Mouse (Mus musculus) myocyte (in vitro differentiated cells): ENCODE data around the gene Ttc23l. TPM values are rescaled to one million over a fixed set of nuclear protein-coding genes. Genes with fewer than 3 reads are reported as not detected.
"Not testable (repeated sequence)": the region's sequence is repeated elsewhere in the genome, so short reads cannot be mapped to it uniquely, and the experiment has no call there.

Source experiments
- H3K27me3 ChIP-seq: one replicate; pipeline ENCODE4 v1.6.1; 2011; ENCODE audit not compliant: control insufficient read depth, insufficient read depth, insufficient read length
- H3K36me3 ChIP-seq: one replicate; pipeline ENCODE4 v1.6.1; 2011; ENCODE audit not compliant: control insufficient read depth, insufficient read depth
- H3K4me2 ChIP-seq: one replicate; pipeline ENCODE4 v1.6.1; 2011; ENCODE audit warnings: low read depth, control low read depth
- H3K4me3 ChIP-seq: one replicate; pipeline ENCODE4 v1.5.1; 2011; ENCODE audit warnings: mild to moderate bottlenecking, control low read depth, moderate library complexity
- H3K79me2 ChIP-seq: one replicate; pipeline ENCODE4 v1.6.1; 2011; ENCODE audit not compliant: control insufficient read depth, insufficient read depth
- H3ac ChIP-seq: one replicate; pipeline ENCODE4 v1.6.1; 2011; ENCODE audit not compliant: control insufficient read depth, insufficient read length
- CEBPB ChIP-seq: IDR thresholded peaks from 2 replicates; pipeline ENCODE4 v1.6.1; 2011; ENCODE audit warnings: mild to moderate bottlenecking, moderate library complexity; ENCODE audit not compliant: poor library complexity, insufficient read depth, severe bottlenecking
- E2F4 ChIP-seq: IDR thresholded peaks from one replicate; pipeline ENCODE4 v1.6.1; 2011; ENCODE audit warnings: mild to moderate bottlenecking, control low read depth, moderate library complexity; ENCODE audit not compliant: insufficient read depth
- MAX ChIP-seq: IDR thresholded peaks from one replicate; pipeline ENCODE4 v1.6.1; 2011; ENCODE audit warnings: low read depth, mild to moderate bottlenecking, control low read depth
- MYOD1 ChIP-seq, 3 experiments: IDR thresholded peaks; one replicate each; pipeline ENCODE4 v1.6.1; 2011; ENCODE audit warnings: control low read depth in 2 of 3, low read depth in 2 of 3, mild to moderate bottlenecking in 2 of 3, moderate library complexity in 1 of 3; ENCODE audit not compliant: insufficient read length in 2 of 3, control insufficient read depth in 1 of 3
- MYOG ChIP-seq, 3 experiments: IDR thresholded peaks; one replicate each; pipeline ENCODE4 v1.6.1; 2011; ENCODE audit warnings: control low read depth in 2 of 3, low read depth in 2 of 3, mild to moderate bottlenecking in 2 of 3; ENCODE audit not compliant: insufficient read length in 2 of 3, control insufficient read depth in 1 of 3, insufficient read depth in 1 of 3
- POLR2A ChIP-seq: IDR thresholded peaks from one replicate; pipeline ENCODE4 v1.6.1; 2011; ENCODE audit warnings: low read depth, mild to moderate bottlenecking, control low read depth, moderate library complexity; ENCODE audit not compliant: insufficient read length
- POLR2AphosphoS2 ChIP-seq: IDR thresholded peaks from one replicate; pipeline ENCODE4 v1.6.1; 2011; ENCODE audit warnings: low read depth, control low read depth; ENCODE audit not compliant: insufficient read length
- REST ChIP-seq: IDR thresholded peaks from one replicate; pipeline ENCODE4 v1.6.1; 2011; ENCODE audit warnings: mild to moderate bottlenecking, control low read depth, moderate library complexity; ENCODE audit not compliant: insufficient read depth, insufficient read length
- SRF ChIP-seq: IDR thresholded peaks from one replicate; pipeline ENCODE4 v1.6.1; 2011; ENCODE audit warnings: low read depth; ENCODE audit not compliant: control insufficient read depth, insufficient read length
- TCF12 ChIP-seq: IDR thresholded peaks from one replicate; pipeline ENCODE4 v1.6.1; 2011; ENCODE audit warnings: mild to moderate bottlenecking, control low read depth; ENCODE audit not compliant: poor library complexity, insufficient read depth, severe bottlenecking
- TCF3 ChIP-seq: IDR thresholded peaks from one replicate; pipeline ENCODE4 v1.6.1; 2011; ENCODE audit warnings: low read depth, control low read depth; ENCODE audit not compliant: insufficient read length
- USF1 ChIP-seq: IDR thresholded peaks from one replicate; pipeline ENCODE4 v1.6.1; 2011; ENCODE audit warnings: low read depth, mild to moderate bottlenecking, control low read depth, moderate library complexity
- polyA plus RNA-seq: library from polyadenylated mRNA; unstranded; fragments of >200 nt; fragmentation: generic; extraction: Trizol; gene quantifications from one replicate; pipeline ENCODE4 v1.2.1, GENCODE M21; 2012; ENCODE audit warnings: missing spikeins

Ttc23l gene
- polyA plus RNA-seq, 1 experiment, result not detected

GRCm38 (mm10) chr15:10499593-10499992 lies 58.9 kb downstream of the Ttc23l start:
- Histone ChIP-seq H3K4me3 (no peak overlapping the region), H3K36me3 (peaks cover 7% of the 10 kb centered on the region), H3K27me3 (no peaks in the 10 kb centered on the region), H3ac (no peak overlapping the region), H3K79me2 (no peaks in the 10 kb centered on the region), H3K4me2 (no peak overlapping the region)
- TF ChIP-seq SRF, result no peak
- TF ChIP-seq REST, result no peak
- no peak for TF ChIP-seq TCF3
- no peak for TF ChIP-seq E2F4
- no peak for TF ChIP-seq CEBPB
- no peak for TF ChIP-seq MYOG (IDR thresholded peaks at IDR 0.05; ENCODE audit: control insufficient read depth in 1 of 3, insufficient read depth in 1 of 3, insufficient read length in 2 of 3, low read depth in 2 of 3)
- TF ChIP-seq POLR2A, result no peak
- TF ChIP-seq TCF12, result no peak
- no peak for TF ChIP-seq POLR2AphosphoS2
- no peak for TF ChIP-seq USF1
- TF ChIP-seq MAX, result no peak
- TF ChIP-seq MYOD1 (IDR thresholded peaks at IDR 0.05; ENCODE audit: control insufficient read depth in 1 of 3, insufficient read length in 2 of 3, low read depth in 2 of 3), result no peak

GRCm38 (mm10) chr15:10496696-10497095 lies 61.8 kb downstream of the Ttc23l start:
- H3K36me3 ChIP-seq, result peaks cover 11% of the 10 kb centered on the region
- not testable (repeated sequence) for H3K4me3 ChIP-seq, H3K27me3 ChIP-seq, H3K4me2 ChIP-seq, H3ac ChIP-seq, H3K79me2 ChIP-seq

DNA sequence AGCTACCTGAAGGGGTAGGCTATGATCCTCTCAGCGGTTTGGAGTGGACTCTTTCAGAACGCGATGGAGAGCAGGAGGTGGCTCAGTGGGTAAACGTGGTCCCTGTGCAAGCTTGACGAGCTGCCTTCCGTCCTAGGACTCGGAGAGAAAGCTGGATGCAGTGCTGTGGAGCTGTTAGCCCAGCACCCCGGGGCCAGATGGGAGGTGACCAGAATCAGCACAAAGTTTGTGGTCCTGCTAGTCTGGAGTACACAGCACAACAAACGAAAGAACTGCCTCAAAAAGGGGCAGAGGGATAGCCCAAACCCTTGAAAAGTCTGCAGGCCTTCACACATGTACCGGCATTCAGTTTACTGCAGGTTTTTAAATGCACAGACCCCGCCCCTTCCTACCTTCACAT lies 62.5 kb downstream of the Ttc23l start:
- Histone ChIP-seq H3K4me2 (no peak overlapping the region), H3K27me3 (no peaks in the 10 kb centered on the region), H3K36me3 (peaks cover 13% of the 10 kb centered on the region), H3K4me3 (no peak overlapping the region), H3ac (no peak overlapping the region), H3K79me2 (no peaks in the 10 kb centered on the region)
- no peak for TF ChIP-seq MAX
- TF ChIP-seq TCF3, result no peak
- no peak for TF ChIP-seq REST
- no peak for TF ChIP-seq USF1
- TF ChIP-seq TCF12, result no peak
- no peak for TF ChIP-seq MYOD1 (IDR thresholded peaks at IDR 0.05; ENCODE audit: control insufficient read depth in 1 of 3, insufficient read length in 2 of 3, low read depth in 2 of 3)
- no peak for TF ChIP-seq MYOG (IDR thresholded peaks at IDR 0.05; ENCODE audit: control insufficient read depth in 1 of 3, insufficient read depth in 1 of 3, insufficient read length in 2 of 3, low read depth in 2 of 3)
- no peak for TF ChIP-seq CEBPB
- TF ChIP-seq SRF, result no peak
- no peak for TF ChIP-seq POLR2AphosphoS2
- TF ChIP-seq POLR2A, result no peak
- TF ChIP-seq E2F4, result no peak

- no peaks in the 10 kb centered on the region for H3K27me3 ChIP-seq
- H3K79me2 ChIP-seq, result peaks cover 16% of the 10 kb centered on the region
- H3K4me2 ChIP-seq, result no peak overlapping the region
- H3ac ChIP-seq, result no peak overlapping the region
- TF ChIP-seq POLR2AphosphoS2, result no peak
- no peak for TF ChIP-seq TCF3
- no peak for TF ChIP-seq USF1
- no peak for TF ChIP-seq POLR2A
- no peak for TF ChIP-seq REST
- no peak for TF ChIP-seq MYOD1 (IDR thresholded peaks at IDR 0.05; ENCODE audit: control insufficient read depth in 1 of 3, insufficient read length in 2 of 3, low read depth in 2 of 3)
- no peak for TF ChIP-seq MAX
- no peak for TF ChIP-seq E2F4
- no peak for TF ChIP-seq MYOG (IDR thresholded peaks at IDR 0.05; ENCODE audit: control insufficient read depth in 1 of 3, insufficient read depth in 1 of 3, insufficient read length in 2 of 3, low read depth in 2 of 3)
- no peak for TF ChIP-seq TCF12
- no peak for TF ChIP-seq CEBPB
- TF ChIP-seq SRF, result no peak
- H3K36me3 ChIP-seq, result peaks cover 7% of the 10 kb centered on the region
- H3K4me3 ChIP-seq, result no peak overlapping the region
These were observed 68.4 kb downstream of the Ttc23l start for GRCm38 (mm10) chr15:10490101-10490500.

- no peak overlapping the region for H3ac ChIP-seq
- peak overlapping the region; percentile 93 for H3K4me3 ChIP-seq
- H3K4me2 ChIP-seq, result peak overlapping the region; percentile 83
- TF ChIP-seq REST, result no peak
- TF ChIP-seq CEBPB, result no peak
- TF ChIP-seq POLR2A, result no peak
- peak; percentile 41 for TF ChIP-seq MAX
- TF ChIP-seq USF1, result no peak
- TF ChIP-seq POLR2AphosphoS2, result no peak
- TF ChIP-seq E2F4, result no peak
- H3K79me2 ChIP-seq, result peaks cover 45% of the 10 kb centered on the region
- no peaks in the 10 kb centered on the region for H3K27me3 ChIP-seq
- H3K36me3 ChIP-seq, result peaks cover 16% of the 10 kb centered on the region
These were observed 71.2 kb downstream of the Ttc23l start for GRCm38 (mm10) chr15:10487246-10487645.
